Mouse (Mus musculus) spleen, adult 2 months (tissue): ENCODE measurements at regions not wholly inside any gene's neighbourhood (a gene's known extent, or its start where the extent isn't known, plus 50 kb on each side); places are given as distances from the start of the nearest gene placed in this dataset.

Experiments
- CTCF ChIP-seq: fragments of 200-500 bp; IDR thresholded peaks from 2 replicates; pipeline ENCODE4 v1.5.1; 2011; ENCODE audit warnings: mild to moderate bottlenecking, inconsistent platforms; ENCODE audit not compliant: insufficient read depth, insufficient read length, insufficient replicate concordance; ENCODE audit errors: extremely low read depth
- POLR2A ChIP-seq: fragments of 200-500 bp; IDR thresholded peaks from 2 replicates; pipeline ENCODE4 v1.6.1; 2011; ENCODE audit warnings: low read depth, low read length, inconsistent platforms

- TF ChIP-seq CTCF, result no peak
- TF ChIP-seq POLR2A, result no peak
Measured at GRCm38 (mm10) chr10:45893894-45894831, 316.5 kb downstream of the Hace1 start.
